Mouse (Mus musculus) layer of hippocampus, postnatal 10 days (tissue): ENCODE results near the gene Abcf2. TPM values are rescaled to one million over a fixed set of nuclear protein-coding genes. Genes with fewer than 3 reads are reported as not detected.

ENCODE experiments used
- DNase-seq, 2 experiments: peaks; one replicate each; pipeline ENCODE4 v3.0.0; 2021; ENCODE audit warnings: low spot score in 2 of 2
- total RNA-seq, 2 experiments: library from RNA; stranded (reverse); gene quantifications; 2 replicates each; pipeline ENCODE4 v1.2.3; 2021

Gene Abcf2
- total RNA-seq, 2 experiments from 2014 or later, result 53.2 to 57.3 TPM

- peak in 1 of 2 experiments; percentile 69 for DNase-seq
Observed at GRCm38 (mm10) chr5:24602751-24603343, 25.6 kb upstream of the Abcf2 start.

- DNase-seq, result peak; percentile 72 to 75
Observed at GRCm38 (mm10) chr5:24601911-24602750, 24.9 kb upstream of the Abcf2 start.

GRCm38 (mm10) chr5:24601071-24601835 is 24.0 kb upstream of the Abcf2 start:
- DNase-seq, result no peak

- DNase-seq, result no peak
Observed at GRCm38 (mm10) chr5:24600236-24600635, 23.0 kb upstream of the Abcf2 start.

- DNase-seq, result peak in 1 of 2 experiments; percentile 14
Observed at GRCm38 (mm10) chr5:24599137-24599536, 21.9 kb upstream of the Abcf2 start.

GRCm38 (mm10) chr5:24598570-24599006 is 21.3 kb upstream of the Abcf2 start:
- peak; percentile 71 to 84 for DNase-seq

- peak in 1 of 2 experiments; percentile 38 for DNase-seq
Observed at GRCm38 (mm10) chr5:24597901-24598569, 20.8 kb upstream of the Abcf2 start.

- peak; percentile 84 to 87 for DNase-seq
Observed at GRCm38 (mm10) chr5:24597221-24597728, 20.0 kb upstream of the Abcf2 start.

- DNase-seq, result peak; percentile 63 to 69
Observed at GRCm38 (mm10) chr5:24596519-24597171, 19.4 kb upstream of the Abcf2 start.

- DNase-seq, result peak in 1 of 2 experiments; percentile 17
Observed at GRCm38 (mm10) chr5:24595786-24596380, 18.6 kb upstream of the Abcf2 start.

GRCm38 (mm10) chr5:24595261-24595660 is 18.0 kb upstream of the Abcf2 start:
- no peak for DNase-seq

GRCm38 (mm10) chr5:24594346-24594745 is 17.1 kb upstream of the Abcf2 start:
- no peak for DNase-seq

- DNase-seq, result peak in 1 of 2 experiments; percentile 17
Observed at GRCm38 (mm10) chr5:24593928-24594327, 16.7 kb upstream of the Abcf2 start.

- DNase-seq, result no peak
Observed at GRCm38 (mm10) chr5:24593230-24593629, 16.0 kb upstream of the Abcf2 start.

- no peak for DNase-seq
Observed at GRCm38 (mm10) chr5:24592471-24593160, 15.3 kb upstream of the Abcf2 start.

GRCm38 (mm10) chr5:24591796-24592470 is 14.7 kb upstream of the Abcf2 start:
- peak in 1 of 2 experiments; percentile 19 for DNase-seq

- DNase-seq, result peak in 1 of 2 experiments; percentile 14
Observed at GRCm38 (mm10) chr5:24591268-24591721, 14.0 kb upstream of the Abcf2 start.
